Mouse (Mus musculus) C2C12 (cell line): ENCODE data around the gene Slco4a1.

ENCODE experiments used
- CEBPB ChIP-seq: IDR thresholded peaks from one replicate; pipeline ENCODE4 v1.6.1; 2011; ENCODE audit warnings: low read depth, mild to moderate bottlenecking, control low read depth, moderate library complexity
- CTCF ChIP-seq: IDR thresholded peaks from one replicate; pipeline ENCODE4 v1.5.1; 2011; ENCODE audit not compliant: control insufficient read depth, insufficient read depth, insufficient read length
- MAX ChIP-seq: IDR thresholded peaks from one replicate; pipeline ENCODE4 v1.6.1; 2011; ENCODE audit warnings: mild to moderate bottlenecking, control low read depth
- MYOD1 ChIP-seq: IDR thresholded peaks from one replicate; pipeline ENCODE4 v1.6.1; 2011; ENCODE audit warnings: low read depth; ENCODE audit not compliant: control insufficient read depth, insufficient read length
- MYOG ChIP-seq: IDR thresholded peaks from one replicate; pipeline ENCODE4 v1.6.1; 2011; ENCODE audit not compliant: control insufficient read depth, insufficient read length; ENCODE audit errors: extremely low read depth
- USF1 ChIP-seq: IDR thresholded peaks from one replicate; pipeline ENCODE4 v1.6.1; 2011; ENCODE audit warnings: low read depth, mild to moderate bottlenecking, control low read depth, moderate library complexity

DNA sequence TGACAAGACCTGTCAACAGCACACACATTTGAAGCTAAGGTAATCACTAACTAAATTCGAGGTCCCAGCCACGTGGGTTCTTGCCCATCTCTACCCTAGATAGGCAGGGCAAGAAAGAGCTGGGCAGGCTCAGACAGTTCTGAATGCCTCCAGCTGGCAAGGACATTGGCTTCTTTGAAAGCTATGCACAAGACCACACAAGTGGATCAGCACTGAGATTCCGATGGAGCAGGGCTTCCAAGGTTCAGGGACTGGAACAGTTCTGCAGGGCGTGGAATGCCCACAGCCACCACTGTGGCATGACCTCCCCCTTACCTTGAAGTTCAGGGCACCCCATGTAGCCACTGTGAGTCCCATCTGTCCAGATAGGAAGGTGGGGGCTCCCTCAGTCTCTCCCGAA, 5.5 kb upstream of the Slco4a1 start:
- TF ChIP-seq CTCF (no peak), MAX (no peak), MYOG (no peak), CEBPB (no peak), MYOD1 (no peak), USF1 (no peak)
